Mouse (Mus musculus) B cell, adult (primary cell): ENCODE measurements around the gene Gm21800. TPM values are rescaled to one million over a fixed set of nuclear protein-coding genes. Genes with fewer than 3 reads are reported as not detected.

Source experiments
- total RNA-seq: library from RNA; stranded (reverse); gene quantifications from 4 replicates; pipeline ENCODE4 v1.2.4, GENCODE M21; 2023; ENCODE audit not compliant: inconsistent age

Gene Gm21800
- not detected in 4 replicates for total RNA-seq

DNA sequence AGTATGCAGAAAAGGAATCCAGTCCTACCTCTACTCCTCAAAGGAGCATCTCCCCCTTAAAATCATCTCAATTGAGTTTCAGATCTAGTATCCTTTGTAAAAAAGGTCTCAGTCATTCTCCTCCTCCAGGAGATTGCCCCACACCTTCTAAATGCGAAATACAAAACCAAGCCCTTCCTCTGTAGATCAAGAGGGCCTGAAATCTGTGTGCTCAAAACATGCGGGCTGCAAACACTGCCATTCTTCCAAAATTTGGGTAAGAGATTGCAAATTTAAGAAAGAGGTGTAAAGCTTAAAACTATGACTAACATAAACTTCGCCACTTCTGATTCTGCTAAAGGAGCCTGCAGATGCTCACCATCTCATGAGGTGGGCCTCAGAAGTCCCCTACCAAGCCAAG is at the start of gene Gm21800:
Gene Gm21800 (plus strand): TSS at position 301 of the 400 bp plus-strand sequence.

